Mouse (Mus musculus) cortical plate, adult 2 months (tissue): ENCODE measurements around the gene Ctnnd2. TPM values are rescaled to one million over a fixed set of nuclear protein-coding genes. Genes with fewer than 3 reads are reported as not detected.

ENCODE experiments used
- H3K27ac ChIP-seq: fragments of 200-500 bp; 2 replicates; pipeline ENCODE4 v1.5.1; 2012; ENCODE audit warnings: low read length, control low read depth, inconsistent platforms; ENCODE audit not compliant: insufficient read depth
- H3K4me1 ChIP-seq: fragments of 200-500 bp; 2 replicates; pipeline ENCODE4 v1.6.1; 2011; ENCODE audit warnings: low read length; ENCODE audit not compliant: control insufficient read depth, insufficient read depth
- H3K4me3 ChIP-seq: fragments of 200-500 bp; 2 replicates; pipeline ENCODE4 v1.5.1; 2011; ENCODE audit warnings: mild to moderate bottlenecking, low read length, control low read depth; ENCODE audit not compliant: insufficient read depth
- CTCF ChIP-seq: fragments of 200-500 bp; IDR thresholded peaks from 2 replicates; pipeline ENCODE4 v1.5.1; 2011; ENCODE audit warnings: mild to moderate bottlenecking, control low read depth, low read length; ENCODE audit not compliant: insufficient read depth; ENCODE audit errors: extremely low read depth
- POLR2A ChIP-seq: fragments of 200-500 bp; IDR thresholded peaks from 2 replicates; pipeline ENCODE4 v1.6.1; 2011; ENCODE audit warnings: mild to moderate bottlenecking, low read length, control low read depth; ENCODE audit not compliant: insufficient read depth; ENCODE audit errors: extremely low read depth
- polyA plus RNA-seq: library from polyadenylated mRNA; depleted of rRNA; stranded (reverse); fragments of >200 nt; gene quantifications from 2 replicates; pipeline ENCODE4 v1.2.3, GENCODE M21; 2012

Gene Ctnnd2
- polyA plus RNA-seq, 1 experiment: 133 TPM

- TF ChIP-seq CTCF (no peak), POLR2A (no peak)
- H3K4me3 ChIP-seq: peak overlapping the region; percentile 79
- H3K27ac ChIP-seq: no peak overlapping the region
- no peaks in the 10 kb centered on the region; the same call in 1 of the 2 replicates for H3K4me1 ChIP-seq
These were observed 1.9 kb downstream of the Ctnnd2 start for GRCm38 (mm10) chr15:30174321-30174720.

GRCm38 (mm10) chr15:30184020-30184419 lies 11.6 kb downstream of the Ctnnd2 start:
- TF ChIP-seq POLR2A (no peak), CTCF (no peak)
- H3K27ac ChIP-seq: no peak overlapping the region
- no peak overlapping the region for H3K4me3 ChIP-seq
- peaks cover 8% of the 10 kb centered on the region; the same call in 1 of the 2 replicates for H3K4me1 ChIP-seq

- TF ChIP-seq CTCF (no peak), POLR2A (no peak)
- Histone ChIP-seq H3K4me1 (peaks cover 7% of the 10 kb centered on the region), H3K27ac (no peak overlapping the region)
These were observed 18.5 kb downstream of the Ctnnd2 start for GRCm38 (mm10) chr15:30190872-30191271.

GRCm38 (mm10) chr15:30191931-30192668 lies 19.7 kb downstream of the Ctnnd2 start:
- no peak for TF ChIP-seq CTCF
- TF ChIP-seq POLR2A: no peak
- peaks cover 7% of the 10 kb centered on the region for H3K4me1 ChIP-seq
- no peak overlapping the region for H3K4me3 ChIP-seq
- no peak overlapping the region for H3K27ac ChIP-seq

More at GRCm38 (mm10) chr15:30190872-30191271, 18.5 kb downstream of the Ctnnd2 start:
- no peak overlapping the region for H3K4me3 ChIP-seq

- Histone ChIP-seq H3K4me3 (no peak overlapping the region), H3K27ac (no peak overlapping the region), H3K4me1 (peaks cover 9% of the 10 kb centered on the region)
- no peak for TF ChIP-seq CTCF
- no peak for TF ChIP-seq POLR2A
These were observed 26.0 kb downstream of the Ctnnd2 start for GRCm38 (mm10) chr15:30198429-30198828.

GRCm38 (mm10) chr15:30199785-30200184 lies 27.4 kb downstream of the Ctnnd2 start:
- no peak for TF ChIP-seq POLR2A
- no peak for TF ChIP-seq CTCF
- Histone ChIP-seq H3K4me1 (peaks cover 11% of the 10 kb centered on the region), H3K4me3 (no peak overlapping the region), H3K27ac (no peak overlapping the region)

- H3K27ac ChIP-seq: no peak overlapping the region
- peaks cover 11% of the 10 kb centered on the region for H3K4me1 ChIP-seq
- H3K4me3 ChIP-seq: no peak overlapping the region
- TF ChIP-seq CTCF: no peak
- no peak for TF ChIP-seq POLR2A
These were observed 28.8 kb downstream of the Ctnnd2 start for GRCm38 (mm10) chr15:30201211-30201610.

- Histone ChIP-seq H3K4me1 (peaks cover 11% of the 10 kb centered on the region), H3K27ac (no peak overlapping the region), H3K4me3 (no peak overlapping the region)
- TF ChIP-seq POLR2A: no peak
- TF ChIP-seq CTCF: no peak
These were observed 29.2 kb downstream of the Ctnnd2 start for GRCm38 (mm10) chr15:30201617-30202016.

GRCm38 (mm10) chr15:30212746-30213145 lies 40.4 kb downstream of the Ctnnd2 start:
- no peak for TF ChIP-seq POLR2A
- TF ChIP-seq CTCF: no peak
- no peak overlapping the region for H3K27ac ChIP-seq
- H3K4me3 ChIP-seq: no peak overlapping the region
- H3K4me1 ChIP-seq: peaks cover 6% of the 10 kb centered on the region

- TF ChIP-seq CTCF (no peak), POLR2A (no peak)
- H3K4me1 ChIP-seq: peaks cover 1% of the 10 kb centered on the region
- no peak overlapping the region for H3K27ac ChIP-seq
- H3K4me3 ChIP-seq: no peak overlapping the region
These were observed 43.5 kb downstream of the Ctnnd2 start for GRCm38 (mm10) chr15:30215871-30216270.

GRCm38 (mm10) chr15:30229112-30229511 lies 56.7 kb downstream of the Ctnnd2 start:
- Histone ChIP-seq H3K4me3 (no peak overlapping the region), H3K4me1 (no peaks in the 10 kb centered on the region), H3K27ac (no peak overlapping the region)
- TF ChIP-seq POLR2A (no peak), CTCF (no peak)
